Mouse (Mus musculus) cerebellum, postnatal 4 days (tissue): ENCODE measurements around the gene Qrsl1.
"Not testable (repeated sequence)": the region's sequence is repeated elsewhere in the genome, so short reads cannot be mapped to it uniquely, and the experiment has no call there.

Source experiments
- DNase-seq, 2 experiments: peaks; one replicate each; pipeline ENCODE4 v3.0.0; 2022; ENCODE audit warnings: low spot score in 2 of 2, mixed read lengths in 1 of 2

Gene Qrsl1

GRCm38 (mm10) chr10:43901578-43902194, at the start of gene Qrsl1, which contains the start of gene Rtn4ip1:
TSS of gene Qrsl1 (minus strand) at chr10:43901745.
TSS of gene Rtn4ip1 (plus strand) at chr10:43901807.
- peak; percentile 94 to 96 for DNase-seq

GRCm38 (mm10) chr10:43945435-43945834, 43.9 kb upstream of the Qrsl1 start:
- no peak for DNase-seq

- no peak for DNase-seq
These were observed 42.2 kb upstream of the Qrsl1 start for GRCm38 (mm10) chr10:43943736-43944135.

GRCm38 (mm10) chr10:43939136-43939662, 37.7 kb upstream of the Qrsl1 start:
- DNase-seq, result no peak

DNA sequence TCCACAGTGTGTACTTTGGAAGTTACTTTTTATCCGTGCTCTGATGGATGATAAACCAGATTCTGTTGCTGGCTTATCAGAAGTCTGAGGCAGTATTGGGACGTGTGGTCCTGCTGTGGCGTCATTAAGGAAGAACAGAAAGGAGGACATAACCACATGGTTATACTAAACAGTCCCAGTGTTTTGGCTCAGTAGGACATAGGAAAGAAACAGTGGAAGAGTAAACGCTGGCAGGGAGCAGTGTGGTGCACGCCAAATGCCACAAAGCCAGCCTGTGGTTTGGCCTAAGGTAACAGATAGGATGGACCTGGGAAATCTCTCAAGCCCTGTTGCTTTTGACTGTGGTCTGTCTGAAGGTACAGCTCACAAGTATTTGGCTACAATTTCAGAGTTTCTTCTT, 27.1 kb upstream of the Qrsl1 start:
- no peak for DNase-seq

DNA sequence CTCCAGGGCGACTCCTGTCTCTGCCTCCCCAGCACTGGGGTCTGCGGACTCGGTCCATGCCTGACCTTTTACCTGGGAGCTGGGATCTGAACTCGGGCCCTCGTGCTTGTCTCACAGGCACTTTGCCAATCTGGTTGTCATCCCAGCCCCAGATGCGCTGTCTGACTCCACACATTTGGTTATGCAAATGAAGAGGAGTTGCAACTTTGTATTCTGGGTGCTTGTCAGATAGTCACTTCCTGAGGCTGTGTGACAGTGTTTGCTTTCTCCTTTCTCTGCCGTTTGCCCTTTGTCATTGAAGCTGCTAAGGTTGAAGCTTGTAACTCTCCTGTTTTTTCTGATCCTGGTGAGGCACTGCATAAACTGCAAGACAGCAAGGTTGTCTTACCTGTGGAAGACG, 26.2 kb upstream of the Qrsl1 start:
- no peak for DNase-seq

- not testable (repeated sequence) for DNase-seq
These were observed 24.2 kb upstream of the Qrsl1 start for GRCm38 (mm10) chr10:43925776-43926175.

DNA sequence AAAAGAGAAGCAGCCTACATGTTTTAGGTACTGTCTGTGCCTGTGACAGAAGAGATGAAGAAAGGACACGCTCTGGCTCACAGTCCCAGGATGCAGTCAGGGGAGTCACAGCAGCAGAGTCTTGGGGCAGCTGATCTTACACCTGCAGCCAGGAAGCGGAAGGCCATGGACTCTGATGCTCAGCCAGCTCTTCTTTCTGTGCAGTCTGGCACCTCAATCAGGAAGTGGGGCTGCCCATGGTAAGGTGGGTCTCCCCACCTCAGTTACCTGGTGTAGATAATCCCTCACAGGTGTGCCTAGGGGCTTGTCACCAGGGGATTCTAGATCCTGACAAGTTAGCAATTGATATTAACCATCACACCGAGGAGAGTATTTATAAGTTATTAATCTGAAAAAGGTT, 21.6 kb upstream of the Qrsl1 start:
- no peak for DNase-seq

DNA sequence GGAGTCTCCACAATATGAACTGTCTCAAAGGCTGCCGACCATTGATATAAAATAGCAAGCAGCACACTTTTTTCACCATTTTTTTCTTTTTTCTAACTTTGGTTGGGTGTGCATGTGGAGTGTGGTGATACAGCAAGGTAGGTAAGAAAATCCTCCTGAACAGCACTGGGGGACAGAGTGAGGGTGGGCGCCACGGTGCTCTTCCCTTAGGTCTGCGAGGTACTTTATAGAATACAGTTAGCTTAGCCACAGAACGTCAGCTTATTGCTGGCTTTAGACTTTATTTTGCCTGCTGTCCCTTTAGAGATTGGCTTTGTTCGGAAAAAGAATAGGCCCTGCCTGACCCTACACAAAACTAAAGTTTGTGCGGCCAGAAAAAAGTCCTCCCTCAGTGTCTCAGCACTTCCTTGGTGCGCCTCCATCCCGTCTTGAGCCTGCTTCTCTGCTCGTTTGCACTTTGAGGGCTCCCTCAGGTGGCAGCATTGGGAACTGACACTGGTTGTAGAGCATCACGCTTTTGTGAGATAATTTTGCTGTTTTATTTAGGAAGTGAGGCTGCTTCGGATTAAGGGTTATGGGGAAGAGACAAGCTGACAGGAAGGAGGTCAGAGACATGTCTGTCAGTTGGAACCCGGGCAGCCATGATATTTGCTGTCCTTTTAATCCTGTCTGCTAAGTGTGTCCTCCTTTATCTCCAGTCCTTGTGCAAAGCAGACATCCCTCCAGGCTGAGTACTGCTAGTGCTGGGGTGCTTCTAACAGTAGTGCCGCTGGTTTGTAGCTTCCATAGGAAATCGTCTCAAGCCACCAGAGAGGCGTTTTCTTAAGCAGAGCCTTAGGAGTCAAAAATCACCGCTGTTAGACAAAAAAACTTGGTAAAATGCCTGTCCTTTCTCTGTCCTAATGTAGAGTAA, 17.4 kb upstream of the Qrsl1 start:
- DNase-seq, result peak; percentile 79 to 87

- DNase-seq, result no peak
These were observed 15.2 kb upstream of the Qrsl1 start for GRCm38 (mm10) chr10:43916737-43917136.

DNA sequence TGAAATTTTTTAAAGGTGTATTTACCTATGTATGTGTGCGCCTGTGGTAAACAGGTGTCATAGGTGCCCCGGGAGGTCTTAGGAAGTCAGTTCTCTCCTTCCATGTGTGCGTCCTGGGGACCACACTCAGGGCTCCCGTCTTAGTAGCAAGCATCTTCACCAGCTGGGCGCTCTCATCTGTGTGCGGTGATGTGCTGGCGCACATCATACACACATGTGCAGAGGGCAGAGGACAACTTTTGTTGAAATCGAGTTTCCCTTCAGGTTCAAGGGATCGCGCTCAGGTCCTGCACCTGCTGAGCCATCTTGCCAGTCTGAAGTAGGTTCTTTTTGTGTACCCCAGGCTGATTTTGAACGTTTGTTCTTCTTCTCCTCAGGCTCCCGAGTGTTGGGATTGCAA, 14.6 kb upstream of the Qrsl1 start:
- DNase-seq, result no peak

- DNase-seq, result no peak
These were observed 10.7 kb upstream of the Qrsl1 start for GRCm38 (mm10) chr10:43912236-43912635.

DNA sequence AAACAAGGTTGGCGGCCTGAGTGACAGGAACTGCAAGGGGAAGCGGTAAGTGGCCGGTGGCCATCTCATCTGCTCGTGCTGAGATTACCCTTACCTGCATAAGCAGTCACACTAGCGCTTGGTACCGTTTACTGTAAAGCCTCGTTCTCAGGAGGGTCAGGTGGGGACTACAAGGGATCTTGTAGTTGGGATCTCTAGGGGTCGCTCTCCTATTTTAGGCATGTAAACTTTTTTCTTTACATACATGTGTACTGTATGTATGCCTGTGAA, 9.3 kb upstream of the Qrsl1 start:
- no peak for DNase-seq

- DNase-seq, result no peak
These were observed 8.7 kb upstream of the Qrsl1 start for GRCm38 (mm10) chr10:43910032-43910872.

DNA sequence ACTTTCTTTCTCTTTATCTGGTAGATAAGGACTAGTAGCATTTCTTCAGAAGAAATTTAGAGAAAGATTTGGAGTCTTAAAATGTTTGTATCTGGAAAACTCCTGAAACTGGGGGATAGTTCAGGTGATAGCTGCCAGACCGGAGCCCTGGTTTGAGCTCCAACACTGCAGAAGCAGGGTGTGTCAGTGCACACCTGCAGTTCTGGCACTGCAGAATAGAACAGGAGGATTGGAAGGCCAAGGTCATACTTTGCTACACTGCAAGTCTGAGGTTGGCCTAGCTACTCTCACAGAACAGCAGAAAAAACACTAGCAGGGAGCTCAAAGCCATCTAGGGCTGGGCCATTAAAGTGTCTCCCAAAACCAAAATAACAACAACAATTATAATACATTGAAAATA, 3.0 kb upstream of the Qrsl1 start:
- DNase-seq, result no peak

GRCm38 (mm10) chr10:43900883-43901570, 518 bp downstream of the Qrsl1 start:
- DNase-seq, result no peak

GRCm38 (mm10) chr10:43898276-43898675, 3.3 kb downstream of the Qrsl1 start:
- DNase-seq, result no peak

DNA sequence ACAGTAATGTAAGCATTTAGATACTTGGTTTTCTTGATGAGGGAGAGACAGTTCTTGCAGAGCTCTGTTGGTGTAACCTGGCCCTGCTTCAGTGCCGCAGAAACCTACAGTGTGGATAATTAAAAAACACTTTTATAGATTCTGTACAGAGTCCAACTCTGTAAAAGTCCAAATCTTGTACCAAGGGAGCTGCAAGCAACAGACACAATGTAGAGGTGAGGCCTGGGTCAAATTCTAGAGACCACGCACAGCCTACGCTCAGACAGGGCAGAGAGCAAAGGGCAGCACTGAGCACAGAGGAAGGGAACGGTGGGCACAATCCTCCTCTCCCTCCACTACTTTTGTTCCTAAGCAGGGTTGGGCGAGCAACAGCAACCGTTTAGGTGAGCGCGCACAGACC, 5.5 kb downstream of the Qrsl1 start:
- no peak for DNase-seq

GRCm38 (mm10) chr10:43892971-43893370, 8.6 kb downstream of the Qrsl1 start:
- DNase-seq, result no peak

DNA sequence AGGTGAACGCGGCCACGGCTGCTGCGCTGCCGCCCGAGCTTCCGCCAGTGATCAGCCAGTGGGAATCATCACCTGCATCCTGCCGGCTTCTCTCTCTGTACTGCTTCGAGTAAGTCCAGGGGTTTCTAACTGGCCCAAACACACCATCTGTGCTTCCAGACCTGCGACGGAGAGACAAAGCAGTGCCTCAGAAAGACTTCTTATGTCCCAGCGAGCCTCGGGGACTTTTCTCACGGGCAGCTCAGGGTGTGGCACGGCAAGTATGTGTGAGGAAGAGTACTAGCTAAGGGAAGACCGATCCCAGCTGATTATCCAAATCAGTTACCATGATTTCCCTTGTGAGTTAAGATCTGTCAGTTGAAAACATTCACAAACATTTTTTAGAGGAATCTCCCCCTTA, 12.6 kb downstream of the Qrsl1 start:
- no peak for DNase-seq

DNA sequence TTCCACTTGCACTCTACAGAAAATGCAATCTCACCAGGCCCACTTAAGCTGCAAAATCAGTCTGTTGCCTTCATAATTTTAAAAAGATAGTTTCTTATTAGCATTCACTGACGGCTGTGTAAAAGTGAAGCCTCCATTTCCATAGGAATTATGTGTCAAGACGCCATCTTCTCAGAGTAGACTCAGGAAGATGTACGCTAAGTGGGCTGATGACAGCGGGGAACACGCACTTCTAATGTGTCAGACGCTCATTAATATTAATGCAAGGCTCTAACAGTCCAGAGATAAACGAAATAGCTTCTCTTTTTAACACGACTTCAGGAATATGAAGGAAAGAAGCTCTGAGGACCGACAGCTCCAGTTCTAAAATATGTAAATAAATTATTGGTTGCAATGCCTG, 13.9 kb downstream of the Qrsl1 start:
- DNase-seq, result no peak

DNA sequence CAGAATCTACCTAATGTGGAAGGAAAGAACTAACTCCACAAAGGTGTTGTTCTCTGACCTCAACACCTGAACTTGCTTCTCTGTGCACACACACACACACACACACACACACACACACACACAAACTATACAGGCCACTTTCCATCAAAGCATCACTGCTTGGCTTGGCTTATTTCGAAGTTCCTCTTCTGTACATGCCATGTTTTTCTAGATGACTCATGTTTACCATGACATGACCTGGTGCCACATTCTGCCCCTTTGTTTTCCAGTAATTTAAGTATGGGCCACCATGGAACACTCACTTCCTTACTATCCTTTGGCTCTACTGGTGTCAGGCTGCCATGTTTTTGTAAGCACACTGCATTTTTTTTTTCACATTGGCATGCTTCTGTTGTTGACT, 30.1 kb downstream of the Qrsl1 start:
- no peak for DNase-seq
